ENCODE assay signal across 24 mouse cellular contexts in genomic region chr4:69761841-69762240, GRCm38 (mm10).
A peak's percentile ranks its signal among the peaks of the same experiment; 100 is the strongest.
DNase-seq lines count a peak whose midpoint lies in the region; ATAC-seq and TF ChIP-seq lines count a peak whose summit lies in the region.
"Had no signal": no experiment of that assay in that cellular context is flagged by ENCODE, and none has a peak within 500 bp of the region (broad histone marks: within the 10 kb centered on the region; RNA-seq: fewer than 3 reads in every experiment).

No protein-coding gene starts in this region.

- H3K9me3 ChIP-seq in intestine, embryonic 15.5 days, result no peaks in the 10 kb centered on the region
- H3K9me3 ChIP-seq: embryonic facial prominence, embryonic 13.5 days; forebrain, embryonic 12.5 days; heart, embryonic 10.5 days; heart, embryonic 15.5 days; hindbrain, embryonic 13.5 days had no signal

- no peak overlapping the region for H3K9ac ChIP-seq in intestine, embryonic 15.5 days
- H3K9ac ChIP-seq: embryonic facial prominence, embryonic 13.5 days; forebrain, embryonic 12.5 days; heart, embryonic 15.5 days; hindbrain, embryonic 13.5 days had no signal

- DNase-seq in frontal cortex, postnatal 25 days (ENCODE audit: low spot score in 2 of 2), result no peak
- DNase-seq in left cerebral cortex, adult 18-20 months (ENCODE audit: low spot score in 2 of 2), result peak; percentile 23 to 40
- no peak for DNase-seq in left cerebral cortex, postnatal 4 days
- peak; percentile 85 for DNase-seq in brain, adult 2 months (ENCODE audit: low read depth, low spot score)
- DNase-seq in left cerebral cortex, postnatal 25 days (ENCODE audit: low spot score in 2 of 2), result peak; percentile 24 to 85
- no peak for DNase-seq in thymus, adult 2 months
- DNase-seq: adrenal gland, adult 8-10 months; adrenal gland, postnatal 36 days; B cell, adult 2 months; cerebellum, adult 11-12 months; cerebellum, adult 9-10 months; gastrocnemius, postnatal 10 days; heart, adult 18-20 months; heart, postnatal 14 days had no signal

- H3K4me1 ChIP-seq in intestine, embryonic 15.5 days (replicated peaks), result no peaks in the 10 kb centered on the region
- no peaks in the 10 kb centered on the region for H3K4me1 ChIP-seq in thymus, adult 2 months (replicated peaks; ENCODE audit: control insufficient read depth, insufficient read depth, low read length)
- H3K4me1 ChIP-seq: embryonic facial prominence, embryonic 13.5 days; forebrain, embryonic 12.5 days; heart, embryonic 10.5 days; heart, embryonic 15.5 days; hindbrain, embryonic 13.5 days had no signal

- H3K4me2 ChIP-seq in intestine, embryonic 15.5 days (replicated peaks), result no peak overlapping the region
- H3K4me2 ChIP-seq: embryonic facial prominence, embryonic 13.5 days; forebrain, embryonic 12.5 days; heart, embryonic 15.5 days; hindbrain, embryonic 13.5 days had no signal

- H3K36me3 ChIP-seq in intestine, embryonic 15.5 days, result no peaks in the 10 kb centered on the region
- no peaks in the 10 kb centered on the region for H3K36me3 ChIP-seq in thymus, adult 2 months (ENCODE audit: control insufficient read depth, insufficient read depth, low read length)
- H3K36me3 ChIP-seq: embryonic facial prominence, embryonic 13.5 days; forebrain, embryonic 12.5 days; G1E; heart, embryonic 10.5 days; heart, embryonic 15.5 days; hindbrain, embryonic 13.5 days had no signal

- no peak overlapping the region for H3K4me3 ChIP-seq in intestine, embryonic 15.5 days (replicated peaks)
- no peak overlapping the region for H3K4me3 ChIP-seq in thymus, adult 2 months (ENCODE audit: control insufficient read depth, insufficient read depth, low read length)
- H3K4me3 ChIP-seq: embryonic facial prominence, embryonic 13.5 days; forebrain, embryonic 12.5 days; heart, embryonic 10.5 days; heart, embryonic 15.5 days; hindbrain, embryonic 13.5 days had no signal

- no peak for TF ChIP-seq CTCF in thymus, adult 2 months (IDR thresholded peaks at IDR 0.05; ENCODE audit: borderline replicate concordance, control insufficient read depth, extremely low read depth, insufficient read depth, low read length, poor library complexity)

- ATAC-seq in frontal cortex, adult (ENCODE audit: low TSS enrichment), result peak; percentile 92
- no peak for ATAC-seq in intestine, embryonic 15.5 days
- ATAC-seq: CD4-positive, CD25-positive, alpha-beta regulatory T cell, adult 4 months; forebrain, embryonic 16.5 days had no signal

- H3K27ac ChIP-seq in intestine, embryonic 15.5 days, result no peak overlapping the region
- H3K27ac ChIP-seq in thymus, adult 2 months (ENCODE audit: control insufficient read depth, insufficient read depth, low read length), result no peak overlapping the region
- H3K27ac ChIP-seq: embryonic facial prominence, embryonic 13.5 days; forebrain, embryonic 12.5 days; heart, embryonic 10.5 days; heart, embryonic 15.5 days; hindbrain, embryonic 13.5 days had no signal

- intact Hi-C loops in left cerebral cortex, postnatal 4 days (cut with DNase I), result no loop called here
- intact Hi-C loops in left cerebral cortex, postnatal 25 days (cut with DNase I), result loop anchor here (1.0 to 10.0 kb wide), 9 partner anchors 130 to 810 kb away; partner anchors contain the start of gene Brinp1

- H3K27me3 ChIP-seq in intestine, embryonic 15.5 days (replicated peaks), result no peaks in the 10 kb centered on the region
- no peaks in the 10 kb centered on the region for H3K27me3 ChIP-seq in thymus, adult 2 months (ENCODE audit: control insufficient read depth, insufficient read depth, low read length)
- H3K27me3 ChIP-seq: embryonic facial prominence, embryonic 13.5 days; forebrain, embryonic 12.5 days; heart, embryonic 15.5 days; hindbrain, embryonic 13.5 days had no signal

- WGBS in intestine, embryonic 15.5 days, result 86% methylated on average over 3 of the region's 3 CpGs
- WGBS in thymus, adult 2 months, result 89% methylated on average over 3 of the region's 3 CpGs

- TF ChIP-seq POLR2A in thymus, adult 2 months (IDR thresholded peaks at IDR 0.05; ENCODE audit: control insufficient read depth, extremely low read depth, insufficient read depth, low read length, poor library complexity), result no peak

Comparison
In these comparisons a context has a peak if more than half of its experiments do, and no peak if none do; other contexts are left out.
1. DNase-seq: peak in left cerebral cortex, adult 18-20 months (2 of 2), brain, adult 2 months (single experiment) and left cerebral cortex, postnatal 25 days (2 of 2); none in frontal cortex, postnatal 25 days (0 of 2), left cerebral cortex, postnatal 4 days (single experiment) and thymus, adult 2 months (single experiment).